Mouse (Mus musculus) neutrophil, adult 5-6 weeks (primary cell): ENCODE results near the gene Defa22. TPM values are rescaled to one million over a fixed set of nuclear protein-coding genes. Genes with fewer than 3 reads are reported as not detected.
"Not testable (repeated sequence)": the region's sequence is repeated elsewhere in the genome, so short reads cannot be mapped to it uniquely, and the experiment has no call there.

Experiments used
- ATAC-seq: fragments of 151-379, 151-347 bp; 2 replicates; pipeline ENCODE4 v1.8.0; 2017; ENCODE audit warnings: mild to moderate bottlenecking, moderate TSS enrichment; ENCODE audit not compliant: insufficient number of reproducible peaks, poor library complexity, low FRiP score, severe bottlenecking; ENCODE audit errors: extremely low read depth
- total RNA-seq: library from RNA; stranded (forward); fragments of 200-1000 nt; gene quantifications from 2 replicates; pipeline ENCODE4 v1.2.3, GENCODE M21; 2017

Defa22 gene
- total RNA-seq = not detected in 2 replicates

DNA sequence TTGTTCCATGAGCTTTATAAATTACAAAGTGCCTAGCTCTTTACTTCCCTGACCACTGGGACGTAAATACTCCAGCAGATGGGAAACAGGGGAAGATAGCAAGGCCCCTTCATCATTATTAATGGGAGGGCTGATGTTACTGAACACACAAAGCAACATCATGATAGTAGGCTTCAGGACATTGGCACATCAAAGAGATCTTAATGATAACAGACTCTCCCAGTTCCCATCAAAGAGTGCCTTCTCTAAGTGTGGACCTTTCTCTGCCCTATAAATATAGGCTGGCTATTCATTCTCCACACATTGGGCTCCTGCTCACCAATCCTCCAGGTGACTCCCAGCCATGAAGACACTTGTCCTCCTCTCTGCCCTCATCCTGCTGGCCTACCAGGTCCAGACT is at the start of gene Defa22:
TSS of gene Defa22 (plus strand) at position 301 of the 400 bp plus-strand sequence.
- ATAC-seq = not testable (repeated sequence)

DNA sequence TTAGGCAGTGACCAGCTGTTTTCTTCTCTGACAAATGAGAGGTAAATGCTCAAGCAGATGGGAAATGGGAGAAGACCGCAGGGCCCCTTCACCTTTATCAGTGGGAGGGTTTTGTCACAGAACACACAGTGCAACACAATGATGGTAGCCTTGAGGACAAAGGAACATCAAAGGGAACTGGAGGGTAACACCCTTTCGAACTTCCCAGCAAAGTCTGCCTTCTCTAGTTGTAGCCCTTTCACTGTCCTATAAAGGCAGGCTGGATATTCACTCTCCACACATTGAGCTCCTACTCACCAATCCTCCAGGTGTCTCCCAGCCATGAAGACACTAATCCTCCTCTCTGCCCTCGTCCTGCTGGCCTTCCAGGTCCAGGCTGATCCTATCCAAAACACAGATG is 27.7 kb upstream of the Defa22 start, which contains the start of gene Defa30:
TSS of gene Defa30 (plus strand) at position 301 of the 400 bp plus-strand sequence.
- not testable (repeated sequence) for ATAC-seq

DNA sequence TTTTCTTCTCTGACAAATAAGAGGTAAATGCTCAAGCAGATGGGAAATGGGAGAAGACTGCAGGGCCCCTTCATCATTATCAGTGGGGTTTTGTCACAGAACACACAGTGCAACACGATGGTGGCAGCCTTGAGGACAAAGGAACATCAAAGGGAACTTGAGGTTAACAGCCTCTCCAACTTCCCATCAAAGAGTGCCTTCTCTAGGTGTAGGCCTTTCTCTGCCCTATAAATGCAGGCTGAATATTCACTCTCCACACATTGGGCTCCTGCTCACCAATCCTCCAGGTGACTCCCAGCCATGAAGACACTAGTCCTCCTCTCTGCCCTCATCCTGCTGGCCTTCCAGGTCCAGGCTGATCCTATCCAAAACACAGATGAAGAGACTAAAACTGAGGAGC is 29.2 kb downstream of the Defa22 start, which contains the start of gene Defa31:
TSS of gene Defa31 (plus strand) at position 301 of the 400 bp plus-strand sequence.
- ATAC-seq = not testable (repeated sequence)

DNA sequence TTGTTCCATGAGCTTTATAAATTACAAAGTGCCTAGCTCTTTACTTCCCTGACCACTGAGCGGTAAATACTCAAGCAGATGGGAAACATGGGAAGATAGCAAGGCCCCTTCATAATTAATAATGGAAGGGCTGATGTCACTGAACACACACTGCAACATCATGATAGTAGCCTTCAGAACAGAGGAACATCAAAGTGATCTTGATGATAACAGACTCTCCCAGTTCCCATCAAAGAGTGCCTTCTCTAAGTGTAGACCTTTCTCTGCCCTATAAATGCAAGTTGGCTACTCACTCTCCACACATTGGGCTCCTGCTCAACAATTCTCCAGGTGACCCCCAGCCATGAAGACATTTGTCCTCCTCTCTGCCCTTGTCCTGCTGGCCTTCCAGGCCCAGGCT is 39.2 kb downstream of the Defa22 start, which contains the start of gene Gm15293:
TSS of gene Gm15293 (plus strand) at position 301 of the 400 bp plus-strand sequence.
- ATAC-seq = not testable (repeated sequence)

Other genes with a start within 250 kb of the Defa22 start
- not detected in 2 replicates for gene Gm6040, start 240.2 kb upstream of the Defa22 start, total RNA-seq
- gene AY761185, start 217.6 kb upstream of the Defa22 start, total RNA-seq = not detected in 2 replicates
- gene Defa21, start 136.7 kb upstream of the Defa22 start, total RNA-seq = not detected in 2 replicates
- gene Defa23, start 107.2 kb upstream of the Defa22 start, total RNA-seq = not detected in 2 replicates
- gene Defa35, start 97.2 kb upstream of the Defa22 start, total RNA-seq = not detected in 2 replicates
- gene Defa25, start 77.8 kb upstream of the Defa22 start, total RNA-seq = not detected in 2 replicates
- gene Gm14851, start 66.2 kb upstream of the Defa22 start, total RNA-seq = not detected in 2 replicates
- not detected in 2 replicates for gene Defa30, start 27.6 kb upstream of the Defa22 start, total RNA-seq
- not detected in 2 replicates for gene Defa31, start 29.3 kb downstream of the Defa22 start, total RNA-seq
- not detected in 2 replicates for gene Gm15293, start 39.3 kb downstream of the Defa22 start, total RNA-seq
- not detected in 2 replicates for gene Gm15292, start 87.5 kb downstream of the Defa22 start, total RNA-seq
- gene Defa27, start 153.3 kb downstream of the Defa22 start, total RNA-seq = not detected in 2 replicates
- gene Defa29, start 164.7 kb downstream of the Defa22 start, total RNA-seq = not detected in 2 replicates
- not detected in 2 replicates for gene Defa2, start 216.2 kb downstream of the Defa22 start, total RNA-seq
- not detected in 2 replicates for gene Defa33, start 229.5 kb downstream of the Defa22 start, total RNA-seq